Mouse (Mus musculus): ENCODE data around the gene Syt14. TPM values are rescaled to one million over a fixed set of nuclear protein-coding genes. Genes with fewer than 3 reads are reported as not detected.

Syt14 gene
- polyA plus RNA-seq, 1 experiment from 2014 or later = 5.6 TPM

DNA sequence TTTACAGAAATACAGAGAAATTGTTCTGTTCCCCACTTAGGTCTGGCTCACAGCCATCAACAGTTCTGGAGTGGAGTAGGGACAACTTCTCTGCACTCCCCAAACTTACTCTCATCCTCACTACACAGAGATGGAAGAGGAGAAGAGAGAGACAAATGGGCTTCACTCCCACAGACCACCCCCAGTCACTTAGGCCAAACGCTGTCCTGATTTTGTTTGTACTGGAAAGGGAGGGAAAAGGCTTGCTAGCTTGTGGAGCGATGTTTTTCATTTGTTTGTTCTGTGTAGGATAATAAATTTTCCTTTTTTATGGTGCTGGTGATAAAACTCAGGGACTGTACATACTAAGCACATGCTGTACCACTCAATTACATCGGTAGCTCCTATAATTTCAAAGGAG, 134.7 kb downstream of the Syt14 start:
- H3K4me3 ChIP-seq (replicated peaks) = no peak overlapping the region
- no peak overlapping the region for H3K4me2 ChIP-seq
- H3K27me3 ChIP-seq (replicated peaks) = no peaks in the 10 kb centered on the region
- H3K27ac ChIP-seq (replicated peaks) = no peak overlapping the region
- no peaks in the 10 kb centered on the region for H3K9me3 ChIP-seq (replicated peaks)
- WGBS = 45% methylated on average over 3 of the region's 3 CpGs
- H3K9ac ChIP-seq (replicated peaks) = no peak overlapping the region
- 0 out of 2 replicates have a peak, but pooled peaks cover 2% of the 10 kb centered on the region for H3K36me3 ChIP-seq
- H3K4me1 ChIP-seq = peaks cover 3% of the 10 kb centered on the region; the same call in 1 of the 2 replicates
- ATAC-seq (ENCODE audit: low FRiP score) = no peak

DNA sequence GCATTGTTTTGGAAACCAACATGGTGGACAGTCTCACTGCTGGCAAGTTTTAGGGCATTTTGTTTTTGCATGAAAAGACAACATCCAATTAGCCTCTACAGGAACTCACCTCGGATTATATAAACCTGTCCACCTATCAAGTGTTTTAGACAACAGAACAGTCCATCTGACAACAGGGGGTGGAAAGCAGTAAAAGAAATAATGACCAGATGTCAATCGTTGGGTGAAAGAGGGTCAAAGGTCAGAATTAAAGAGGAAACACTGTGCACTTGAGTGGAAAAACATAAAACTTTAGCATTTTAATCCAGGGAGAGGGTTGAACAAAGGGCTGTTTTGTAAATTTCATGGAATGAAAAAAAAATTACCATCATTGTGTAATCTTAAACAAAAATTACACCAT, 136.8 kb downstream of the Syt14 start:
- H3K4me2 ChIP-seq = no peak overlapping the region
- H3K4me1 ChIP-seq = peaks cover 3% of the 10 kb centered on the region; the same call in 1 of the 2 replicates
- H3K36me3 ChIP-seq = peaks cover 2% of the 10 kb centered on the region; the same call in 1 of the 2 replicates
- WGBS = 24% methylated on average over 2 of the region's 2 CpGs
- ATAC-seq (ENCODE audit: low FRiP score) = no peak
- H3K9ac ChIP-seq (replicated peaks) = no peak overlapping the region
- H3K9me3 ChIP-seq (replicated peaks) = no peaks in the 10 kb centered on the region
- no peaks in the 10 kb centered on the region for H3K27me3 ChIP-seq (replicated peaks)
- no peak overlapping the region for H3K27ac ChIP-seq (replicated peaks)
- no peak overlapping the region for H3K4me3 ChIP-seq (replicated peaks)

DNA sequence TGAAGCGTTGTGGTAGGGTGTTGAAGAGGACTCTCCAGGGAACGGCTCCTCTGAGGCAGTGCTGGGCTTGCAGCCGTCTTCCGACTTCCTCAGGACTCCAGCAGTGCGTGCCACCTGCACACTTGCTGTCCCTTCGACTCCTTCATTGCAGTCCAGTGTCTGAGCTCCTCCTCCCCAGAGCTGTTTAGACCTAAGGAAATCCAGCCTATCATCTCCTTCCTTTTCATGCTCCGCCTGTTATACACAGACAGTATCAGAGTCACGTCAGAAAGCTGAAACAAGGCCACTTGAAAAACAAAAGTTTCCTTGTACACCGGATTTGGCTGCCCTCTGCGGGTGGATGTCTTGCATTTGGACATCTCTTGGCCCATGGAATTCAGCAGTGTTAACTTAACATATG, 138.4 kb downstream of the Syt14 start:
- no peak for ATAC-seq (ENCODE audit: low FRiP score)
- Histone ChIP-seq H3K4me1 (peaks cover 3% of the 10 kb centered on the region; the same call in 1 of the 2 replicates), H3K36me3 (peaks cover 2% of the 10 kb centered on the region; the same call in 1 of the 2 replicates), H3K27ac (replicated peaks) (no peak overlapping the region), H3K27me3 (replicated peaks) (no peaks in the 10 kb centered on the region), H3K4me3 (replicated peaks) (no peak overlapping the region), H3K9ac (replicated peaks) (no peak overlapping the region), H3K9me3 (replicated peaks) (no peaks in the 10 kb centered on the region), H3K4me2 (no peak overlapping the region)
- 72% methylated on average over 10 of the region's 10 CpGs for WGBS

DNA sequence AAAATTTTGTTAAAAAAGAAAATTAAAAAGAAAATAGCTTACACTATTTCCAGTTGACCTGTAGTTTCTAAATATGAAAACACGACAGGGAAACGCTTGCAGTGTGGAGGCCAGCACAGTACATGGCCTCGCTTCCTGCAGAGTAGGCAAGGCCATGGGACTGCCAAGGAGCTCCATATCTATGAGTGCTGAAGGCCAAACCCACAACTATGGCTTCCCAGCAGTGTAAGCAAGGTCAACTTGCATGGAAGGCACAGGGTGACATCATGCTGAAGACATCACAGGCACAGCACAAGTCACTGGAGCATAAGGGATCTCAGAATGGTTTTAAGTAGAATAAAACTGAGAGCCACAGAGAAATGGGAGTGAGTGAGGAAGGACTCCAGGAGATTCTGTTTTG, 139.5 kb downstream of the Syt14 start:
- H3K4me2 ChIP-seq = no peak overlapping the region

DNA sequence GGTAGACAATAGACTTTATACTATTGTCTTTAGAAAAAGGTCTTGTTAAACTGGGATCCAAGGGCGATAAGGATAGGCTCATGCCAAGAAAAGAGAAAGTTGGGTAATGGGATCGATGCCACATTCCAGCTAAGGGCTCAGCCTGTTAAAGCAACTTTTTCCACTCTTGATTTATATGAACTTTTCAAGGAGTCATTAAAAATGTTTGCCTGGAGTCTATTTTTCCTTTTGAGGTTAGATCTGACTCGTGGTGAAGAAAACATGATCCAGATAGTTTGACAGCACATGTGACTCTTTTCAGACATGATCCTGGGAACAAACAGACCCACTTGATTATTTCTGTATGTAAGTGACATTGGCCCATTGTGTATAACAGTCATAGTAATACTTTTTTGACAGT, 144.9 kb downstream of the Syt14 start:
- Histone ChIP-seq H3K27me3 (replicated peaks) (no peaks in the 10 kb centered on the region), H3K9me3 (replicated peaks) (no peaks in the 10 kb centered on the region), H3K36me3 (no peaks in the 10 kb centered on the region; the same call in 1 of the 2 replicates), H3K4me3 (replicated peaks) (no peak overlapping the region), H3K9ac (replicated peaks) (no peak overlapping the region), H3K27ac (replicated peaks) (no peak overlapping the region), H3K4me2 (no peak overlapping the region), H3K4me1 (no peaks in the 10 kb centered on the region)
- 88% methylated on average over 3 of the region's 3 CpGs for WGBS
- no peak for ATAC-seq (ENCODE audit: low FRiP score)

More for the DNA sequence above, 139.5 kb downstream of the Syt14 start:
- Histone ChIP-seq H3K4me3 (replicated peaks) (no peak overlapping the region), H3K4me1 (no peaks in the 10 kb centered on the region), H3K9ac (replicated peaks) (no peak overlapping the region), H3K27ac (replicated peaks) (no peak overlapping the region), H3K9me3 (replicated peaks) (no peaks in the 10 kb centered on the region), H3K27me3 (replicated peaks) (no peaks in the 10 kb centered on the region), H3K36me3 (peaks cover 2% of the 10 kb centered on the region; the same call in 1 of the 2 replicates)
- 93% methylated on average over 3 of the region's 3 CpGs for WGBS
- ATAC-seq (ENCODE audit: low FRiP score) = no peak

DNA sequence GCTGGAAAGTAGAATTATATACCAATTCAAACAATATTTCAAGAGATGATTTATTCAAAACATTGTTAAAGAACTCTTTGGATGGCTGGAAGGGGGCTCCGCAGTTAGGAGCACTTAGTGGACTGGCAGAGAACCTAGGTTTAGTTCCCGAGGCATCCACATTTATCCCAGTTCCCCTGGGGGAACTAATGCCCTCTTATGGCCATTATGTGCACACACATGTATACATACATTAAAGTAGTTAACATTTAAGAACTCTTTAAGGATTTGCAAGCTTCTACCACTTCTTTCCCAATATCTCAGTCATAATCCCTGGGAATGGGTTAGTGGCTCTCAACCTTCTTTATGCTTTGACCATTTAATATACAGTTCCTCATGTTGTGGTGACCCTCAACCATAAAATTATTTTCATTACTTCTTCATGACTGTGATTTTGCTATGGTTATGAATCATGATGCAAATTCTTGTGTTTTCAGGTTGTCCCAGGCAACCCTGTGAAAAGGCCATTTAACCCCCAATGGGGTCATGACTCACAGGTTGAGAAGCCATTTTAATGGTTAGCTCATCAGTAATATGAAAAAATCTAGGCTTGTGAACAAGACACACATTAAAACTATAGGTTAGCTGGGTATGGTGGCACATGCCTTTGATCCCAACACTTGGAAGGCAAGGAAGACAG, 152.8 kb downstream of the Syt14 start:
- Histone ChIP-seq H3K36me3 (no peaks in the 10 kb centered on the region), H3K4me2 (no peak overlapping the region), H3K9ac (replicated peaks) (no peak overlapping the region), H3K4me3 (replicated peaks) (no peak overlapping the region), H3K27ac (replicated peaks) (no peak overlapping the region), H3K27me3 (replicated peaks) (no peaks in the 10 kb centered on the region), H3K9me3 (replicated peaks) (no peaks in the 10 kb centered on the region), H3K4me1 (no peaks in the 10 kb centered on the region)
- 55% methylated on average over 2 of the region's 2 CpGs for WGBS
- ATAC-seq (ENCODE audit: low FRiP score) = no peak

DNA sequence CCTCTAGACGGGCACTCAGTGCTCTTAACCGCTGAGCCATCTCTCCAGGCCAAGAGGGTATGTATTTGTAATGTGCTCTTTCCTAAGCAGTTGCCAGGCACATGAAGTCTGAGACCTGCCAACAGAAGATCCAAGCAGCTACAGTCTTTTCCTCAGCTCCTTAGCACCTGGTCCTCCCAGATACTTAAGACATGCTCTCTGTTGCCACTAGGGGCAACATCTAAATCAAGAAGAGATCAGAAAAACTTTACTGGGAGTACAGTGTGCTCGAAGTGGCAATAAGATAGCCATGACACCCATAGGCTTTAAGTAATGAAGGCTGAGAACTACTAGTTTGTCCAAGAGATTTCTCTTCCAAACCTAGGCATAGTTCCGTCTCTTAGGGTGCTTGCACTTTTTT, 155.4 kb downstream of the Syt14 start:
- H3K4me1 ChIP-seq = no peaks in the 10 kb centered on the region
- H3K36me3 ChIP-seq = no peaks in the 10 kb centered on the region
- no peak overlapping the region for H3K4me2 ChIP-seq
- no peaks in the 10 kb centered on the region for H3K9me3 ChIP-seq (replicated peaks)
- H3K27me3 ChIP-seq (replicated peaks) = no peaks in the 10 kb centered on the region
- no peak overlapping the region for H3K27ac ChIP-seq (replicated peaks)
- no peak for ATAC-seq (ENCODE audit: low FRiP score)
- 83% methylated on average over 4 of the region's 4 CpGs for WGBS
- H3K9ac ChIP-seq (replicated peaks) = no peak overlapping the region
- H3K4me3 ChIP-seq (replicated peaks) = no peak overlapping the region

DNA sequence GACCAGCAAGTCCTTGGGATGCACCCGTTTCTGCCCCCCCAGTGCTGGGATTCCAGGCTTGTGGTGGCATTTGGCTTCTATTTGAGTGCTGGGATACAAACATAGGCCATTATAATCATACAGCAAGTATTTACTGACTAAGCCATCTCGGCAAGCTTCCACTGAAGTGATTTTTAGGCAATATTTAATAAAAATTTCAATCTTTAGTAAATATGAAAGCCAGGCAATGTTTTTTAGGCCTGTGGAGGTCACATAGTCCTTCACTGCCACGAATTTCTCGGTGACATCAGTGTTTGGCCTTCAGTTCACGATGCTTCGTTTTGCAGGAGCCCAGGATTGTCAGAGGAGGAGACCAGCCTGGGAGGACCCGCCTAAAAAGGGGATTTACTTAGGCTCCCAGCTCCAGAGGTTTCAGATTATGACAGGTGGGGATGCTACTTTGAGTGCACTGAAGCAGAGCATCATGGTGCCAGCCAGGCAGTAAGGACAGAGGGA, 156.4 kb downstream of the Syt14 start:
- no peak overlapping the region for H3K27ac ChIP-seq (replicated peaks)
- H3K36me3 ChIP-seq = no peaks in the 10 kb centered on the region
- no peaks in the 10 kb centered on the region for H3K27me3 ChIP-seq (replicated peaks)
- no peak for ATAC-seq (ENCODE audit: low FRiP score)
- H3K9me3 ChIP-seq (replicated peaks) = no peaks in the 10 kb centered on the region
- H3K9ac ChIP-seq (replicated peaks) = no peak overlapping the region
- no peaks in the 10 kb centered on the region for H3K4me1 ChIP-seq
- H3K4me3 ChIP-seq (replicated peaks) = no peak overlapping the region
- WGBS = 88% methylated on average over 7 of the region's 7 CpGs
- no peak overlapping the region for H3K4me2 ChIP-seq

DNA sequence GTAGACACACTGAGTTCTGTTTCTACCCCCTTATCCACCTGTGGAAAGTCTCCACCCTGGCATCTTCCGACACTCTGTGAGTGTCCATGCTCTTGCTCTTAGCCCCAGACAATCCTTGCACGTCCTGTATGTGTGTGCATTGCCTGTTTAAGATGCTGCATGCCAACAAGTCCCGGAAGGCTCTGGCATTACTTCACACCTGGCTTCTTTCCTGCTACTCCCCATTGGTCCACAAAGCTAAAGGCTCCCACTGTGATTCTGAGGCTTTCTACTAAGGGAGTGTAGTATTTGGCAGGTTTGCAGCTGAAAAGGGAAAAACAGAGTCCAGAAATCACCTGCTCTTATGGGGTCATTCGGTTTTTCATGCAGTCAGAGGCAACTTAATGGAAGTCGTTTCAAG, 162.7 kb downstream of the Syt14 start:
- WGBS = 46% methylated on average over 5 of the region's 5 CpGs
- no peaks in the 10 kb centered on the region for H3K27me3 ChIP-seq (replicated peaks)
- no peak overlapping the region for H3K4me2 ChIP-seq
- no peak overlapping the region for H3K4me3 ChIP-seq (replicated peaks)
- H3K4me1 ChIP-seq = no peaks in the 10 kb centered on the region
- no peak overlapping the region for H3K27ac ChIP-seq (replicated peaks)
- no peaks in the 10 kb centered on the region for H3K36me3 ChIP-seq
- H3K9ac ChIP-seq (replicated peaks) = no peak overlapping the region
- ATAC-seq (ENCODE audit: low FRiP score) = no peak
- no peaks in the 10 kb centered on the region for H3K9me3 ChIP-seq (replicated peaks)

DNA sequence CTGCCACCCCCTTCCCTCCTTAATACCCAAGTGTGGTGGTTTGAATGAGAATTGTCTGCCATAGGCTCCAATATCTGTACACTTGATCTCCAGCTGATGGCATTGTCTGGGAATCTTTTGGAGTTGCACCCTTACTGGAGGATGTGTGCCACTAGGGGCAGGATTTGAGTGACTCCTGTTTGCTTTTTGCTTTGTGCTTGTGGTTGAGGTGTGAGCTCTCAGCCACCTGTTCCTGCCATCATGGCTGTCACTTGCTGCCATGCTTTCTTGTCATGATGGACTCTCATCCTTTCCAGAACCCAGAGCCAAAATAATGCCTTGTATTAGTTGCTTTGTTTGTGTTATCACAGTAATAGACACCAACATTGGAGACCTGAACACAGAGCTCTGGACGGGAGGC, 165.8 kb downstream of the Syt14 start:
- WGBS = 95% methylated on average over 1 of the region's 1 CpGs

DNA sequence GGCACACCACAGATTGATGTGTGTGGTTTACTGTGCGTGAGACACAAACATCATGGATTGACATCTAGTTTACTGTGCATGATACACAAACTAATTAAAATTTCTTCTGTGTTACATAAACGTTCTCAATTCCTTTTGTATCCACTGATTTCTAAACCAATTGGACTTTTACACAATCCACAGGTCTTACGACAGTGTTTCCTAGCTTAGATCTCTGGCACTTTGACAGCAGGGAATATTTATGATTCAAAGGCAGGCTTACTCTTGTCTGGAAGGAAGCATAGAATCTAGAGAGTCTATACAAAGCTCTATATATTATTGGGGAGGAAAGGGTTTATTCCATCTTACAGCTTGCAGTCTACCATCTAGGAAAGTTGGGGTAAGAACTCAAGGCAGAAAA, 171.1 kb downstream of the Syt14 start:
- Histone ChIP-seq H3K9ac (replicated peaks) (no peak overlapping the region), H3K4me1 (peaks cover 22% of the 10 kb centered on the region), H3K4me3 (replicated peaks) (no peak overlapping the region), H3K9me3 (replicated peaks) (no peaks in the 10 kb centered on the region), H3K4me2 (no peak overlapping the region), H3K36me3 (no peaks in the 10 kb centered on the region), H3K27me3 (replicated peaks) (no peaks in the 10 kb centered on the region), H3K27ac (replicated peaks) (no peak overlapping the region)
- no peak for ATAC-seq (ENCODE audit: low FRiP score)
- 75% methylated on average over 3 of the region's 3 CpGs for WGBS

More for the DNA sequence above, 165.8 kb downstream of the Syt14 start:
- Histone ChIP-seq H3K4me1 (no peaks in the 10 kb centered on the region), H3K27ac (replicated peaks) (no peak overlapping the region), H3K9me3 (replicated peaks) (no peaks in the 10 kb centered on the region), H3K27me3 (replicated peaks) (no peaks in the 10 kb centered on the region), H3K36me3 (no peaks in the 10 kb centered on the region), H3K4me2 (no peak overlapping the region), H3K9ac (replicated peaks) (no peak overlapping the region), H3K4me3 (replicated peaks) (no peak overlapping the region)
- no peak for ATAC-seq (ENCODE audit: low FRiP score)

DNA sequence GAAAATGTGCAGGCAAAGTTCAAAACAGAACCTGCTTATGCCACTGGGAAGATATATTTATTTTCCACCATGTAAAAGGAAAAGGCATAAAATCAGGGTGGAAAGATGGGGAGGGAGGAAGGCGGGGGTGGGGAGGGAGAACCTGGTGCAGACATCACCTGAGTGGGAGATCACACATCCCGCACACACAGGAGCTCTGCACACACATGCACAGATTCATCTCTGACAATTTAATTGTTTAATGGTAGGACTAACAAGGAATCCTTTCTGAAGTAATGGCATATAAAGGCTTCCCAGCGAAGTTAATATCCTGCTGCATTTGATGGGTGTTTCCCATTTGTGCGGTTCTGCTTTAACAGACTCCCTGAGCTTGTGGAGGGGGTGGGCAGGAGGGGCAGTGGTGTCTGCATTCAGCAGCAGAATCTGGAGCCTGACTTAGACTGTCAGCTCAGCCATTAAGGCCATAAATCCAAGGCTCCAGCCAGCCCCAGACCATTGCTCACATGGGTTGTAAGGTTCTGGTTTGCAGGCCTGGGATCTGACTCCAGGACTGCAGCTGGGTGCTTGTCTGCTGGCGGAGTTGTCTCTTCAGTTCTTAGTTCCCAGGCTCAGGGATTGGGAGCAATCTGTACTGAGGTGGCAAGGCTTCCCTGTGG, 174.1 kb downstream of the Syt14 start:
- peak; percentile 70; the same call in 1 of the 2 replicates for ATAC-seq (ENCODE audit: low FRiP score)
- H3K9ac ChIP-seq (replicated peaks) = no peak overlapping the region; the same call in 1 of the 2 replicates
- WGBS = 34% methylated on average over 5 of the region's 5 CpGs
- no peak overlapping the region for H3K4me2 ChIP-seq
- H3K27ac ChIP-seq (replicated peaks) = peak overlapping the region; percentile 35
- no peaks in the 10 kb centered on the region for H3K36me3 ChIP-seq
- H3K4me1 ChIP-seq = peaks cover 33% of the 10 kb centered on the region
- no peaks in the 10 kb centered on the region for H3K9me3 ChIP-seq (replicated peaks)
- H3K4me3 ChIP-seq (replicated peaks) = no peak overlapping the region
- no peaks in the 10 kb centered on the region for H3K27me3 ChIP-seq (replicated peaks)
